Mouse (Mus musculus): ENCODE measurements at regions not wholly inside any gene's neighbourhood (a gene's known extent, or its start where the extent isn't known, plus 50 kb on each side); places are given as distances from the start of the nearest gene placed in this dataset.

GRCm38 (mm10) chr14:46077406-46078131 lies 301.6 kb upstream of the Gm15217 start:
- DNase-seq (ENCODE audit: low read depth, low spot score), result no peak

- DNase-seq (ENCODE audit: low read depth, low spot score), result no peak
Measured at GRCm38 (mm10) chr14:46082646-46083045, 296.6 kb upstream of the Gm15217 start.

- DNase-seq (ENCODE audit: low read depth, low spot score), result no peak
Measured at GRCm38 (mm10) chr14:46088968-46089691, 290.1 kb upstream of the Gm15217 start.

- DNase-seq (ENCODE audit: low read depth, low spot score), result no peak
Measured at GRCm38 (mm10) chr14:46115950-46116349, 263.3 kb upstream of the Gm15217 start.

- no peak for DNase-seq (ENCODE audit: low read depth, low spot score)
Measured at GRCm38 (mm10) chr14:46126541-46126940, 252.7 kb upstream of the Gm15217 start.

- no peak for DNase-seq (ENCODE audit: low read depth, low spot score)
Measured at GRCm38 (mm10) chr14:46129762-46130161, 249.5 kb upstream of the Gm15217 start.

GRCm38 (mm10) chr14:46144175-46144574 lies 235.0 kb upstream of the Gm15217 start:
- DNase-seq (ENCODE audit: low read depth, low spot score), result no peak

- DNase-seq (ENCODE audit: low read depth, low spot score), result no peak
Measured at GRCm38 (mm10) chr14:46144707-46145106, 234.5 kb upstream of the Gm15217 start.

GRCm38 (mm10) chr14:46145584-46145983 lies 233.6 kb upstream of the Gm15217 start:
- DNase-seq (ENCODE audit: low read depth, low spot score), result no peak

- no peak for DNase-seq (ENCODE audit: low read depth, low spot score)
Measured at GRCm38 (mm10) chr14:46149073-46149661, 230.0 kb upstream of the Gm15217 start.

- no peak for DNase-seq (ENCODE audit: low read depth, low spot score)
Measured at GRCm38 (mm10) chr14:46158741-46159140, 220.5 kb upstream of the Gm15217 start.

GRCm38 (mm10) chr14:46172181-46172874 lies 206.9 kb upstream of the Gm15217 start:
- no peak for DNase-seq (ENCODE audit: low read depth, low spot score)

- DNase-seq (ENCODE audit: low read depth, low spot score), result peak; percentile 16
Measured at GRCm38 (mm10) chr14:46172875-46173324, 206.3 kb upstream of the Gm15217 start.

- no peak for DNase-seq (ENCODE audit: low read depth, low spot score)
Measured at GRCm38 (mm10) chr14:46174386-46174785, 204.8 kb upstream of the Gm15217 start.

GRCm38 (mm10) chr14:46175291-46176216 lies 203.7 kb upstream of the Gm15217 start:
- no peak for DNase-seq (ENCODE audit: low read depth, low spot score)

GRCm38 (mm10) chr14:46179024-46179423 lies 200.2 kb upstream of the Gm15217 start:
- no peak for DNase-seq (ENCODE audit: low read depth, low spot score)

- no peak for DNase-seq (ENCODE audit: low read depth, low spot score)
Measured at GRCm38 (mm10) chr14:46191639-46192399, 187.4 kb upstream of the Gm15217 start.

GRCm38 (mm10) chr14:46193577-46193976 lies 185.6 kb upstream of the Gm15217 start:
- DNase-seq (ENCODE audit: low read depth, low spot score), result no peak

GRCm38 (mm10) chr14:46195939-46196338 lies 183.3 kb upstream of the Gm15217 start:
- no peak for DNase-seq (ENCODE audit: low read depth, low spot score)

- DNase-seq (ENCODE audit: low read depth, low spot score), result no peak
Measured at GRCm38 (mm10) chr14:46202818-46203217, 176.4 kb upstream of the Gm15217 start.

Data from R1 (cell line).